Mouse (Mus musculus): ENCODE measurements around the gene Wnt3a.

GRCm38 (mm10) chr11:59324777-59325176 is 34.2 kb upstream of the Wnt3a start:
- no peak for TF ChIP-seq POLR2A (IDR thresholded peaks at IDR 0.05; ENCODE audit: extremely low read depth, insufficient read depth, low read length)
- no peak for TF ChIP-seq CTCF (IDR thresholded peaks at IDR 0.05; ENCODE audit: extremely low read depth, insufficient read depth, low read length)
